Mouse (Mus musculus): Measurements from ENCODE around the gene Acy3. TPM values are rescaled to one million over a fixed set of nuclear protein-coding genes. Genes with fewer than 3 reads are reported as not detected.
"Not testable (repeated sequence)": the region's sequence is repeated elsewhere in the genome, so short reads cannot be mapped to it uniquely, and the experiment has no call there.

Gene Acy3
- total and polyA plus RNA-seq, 2 experiments from 2014 or later: 2.5 to 2.6 TPM

DNA sequence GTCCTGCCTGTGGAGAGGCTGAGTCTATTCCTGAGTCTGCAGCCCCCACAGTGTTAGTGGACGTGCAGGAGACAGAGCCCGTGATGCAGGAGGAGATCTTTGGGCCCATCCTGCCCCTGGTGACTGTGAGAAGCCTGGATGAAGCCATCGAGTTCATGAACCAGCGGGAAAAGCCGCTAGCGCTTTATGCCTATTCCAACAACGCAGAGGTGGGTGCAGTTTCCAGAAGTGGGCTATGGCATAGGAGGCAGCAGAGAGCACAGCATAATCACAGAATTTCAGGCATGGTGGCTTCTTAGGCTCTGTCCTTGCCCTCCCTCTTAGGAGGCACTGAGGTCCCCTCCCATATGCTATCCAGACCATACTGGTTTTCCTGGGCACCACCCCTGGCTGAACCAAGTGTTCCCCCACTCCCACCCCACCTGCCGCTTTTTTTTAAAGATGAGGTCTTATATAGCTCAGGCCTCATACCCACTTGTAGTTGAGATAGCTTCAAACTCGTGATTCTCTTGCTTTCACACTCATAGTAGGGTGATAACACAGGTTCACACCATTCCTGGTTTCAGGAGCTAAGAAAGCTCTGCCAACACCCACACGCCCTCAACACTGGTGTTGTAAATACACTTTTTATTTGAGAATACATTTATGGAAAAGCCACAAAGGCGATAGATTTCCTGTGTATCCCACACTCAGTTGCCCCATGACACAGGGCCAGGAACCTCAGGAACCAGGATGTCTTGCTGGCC is 19.9 kb upstream of the Acy3 start:
- 71% methylated on average over 11 of the region's 11 CpGs for WGBS
- no peak overlapping the region for H3K4me3 ChIP-seq (ENCODE audit: low read depth, low read length)
- no peaks in the 10 kb centered on the region for H3K9me3 ChIP-seq (ENCODE audit: low read length)
- no peak overlapping the region for H3K4me2 ChIP-seq (ENCODE audit: low read depth, low read length, poor library complexity, severe bottlenecking)
- H3K36me3 ChIP-seq (ENCODE audit: insufficient read depth, low read length): no peaks in the 10 kb centered on the region
- DNase-seq (ENCODE audit: low spot score): peak; percentile 21
- peak; percentile 42 for TF ChIP-seq CTCF (IDR thresholded peaks at IDR 0.05)
- no peak for ATAC-seq (ENCODE audit: low FRiP score)
- H3K27ac ChIP-seq (ENCODE audit: low read depth, low read length): no peak overlapping the region
- no peaks in the 10 kb centered on the region for H3K4me1 ChIP-seq (ENCODE audit: insufficient read depth, low read length)
- no peaks in the 10 kb centered on the region for H3K27me3 ChIP-seq (ENCODE audit: insufficient read depth, low read length)
- H3K9ac ChIP-seq (replicated peaks; ENCODE audit: low read length, poor library complexity, severe bottlenecking): no peak overlapping the region

DNA sequence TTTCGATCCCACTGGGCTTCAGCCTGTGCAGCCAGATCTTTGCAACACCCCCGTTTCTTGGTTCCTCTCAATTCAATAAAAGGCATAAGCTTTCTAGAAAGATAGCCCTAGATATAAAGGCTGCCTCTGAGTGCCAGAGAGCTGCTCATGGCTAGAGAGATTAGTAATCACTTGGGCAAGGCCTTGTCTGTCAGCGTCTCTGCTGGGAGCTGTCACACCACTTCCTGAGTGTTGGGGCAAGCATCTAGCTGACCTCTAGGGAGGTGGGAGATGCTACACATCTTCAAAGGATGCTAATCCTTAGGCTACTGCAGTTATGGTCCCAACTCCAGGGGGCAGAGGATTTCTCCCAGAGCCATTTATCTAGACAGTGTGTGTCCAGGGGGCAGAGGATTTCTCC is 19.1 kb upstream of the Acy3 start:
- H3K4me1 ChIP-seq (ENCODE audit: insufficient read depth, low read length): no peaks in the 10 kb centered on the region
- no peak for DNase-seq (ENCODE audit: low spot score)
- H3K9ac ChIP-seq (replicated peaks; ENCODE audit: low read length, poor library complexity, severe bottlenecking): no peak overlapping the region
- TF ChIP-seq CTCF (IDR thresholded peaks at IDR 0.05): no peak
- H3K27me3 ChIP-seq (ENCODE audit: insufficient read depth, low read length): no peaks in the 10 kb centered on the region
- no peak overlapping the region for H3K4me2 ChIP-seq (ENCODE audit: low read depth, low read length, poor library complexity, severe bottlenecking)
- 58% methylated on average over 3 of the region's 3 CpGs for WGBS
- H3K9me3 ChIP-seq (ENCODE audit: low read length): no peaks in the 10 kb centered on the region
- no peak for ATAC-seq (ENCODE audit: low FRiP score)
- H3K4me3 ChIP-seq (ENCODE audit: low read depth, low read length): no peak overlapping the region
- H3K27ac ChIP-seq (ENCODE audit: low read depth, low read length): no peak overlapping the region
- H3K36me3 ChIP-seq (ENCODE audit: insufficient read depth, low read length): no peaks in the 10 kb centered on the region

- no peak for TF ChIP-seq CTCF (IDR thresholded peaks at IDR 0.05)
- WGBS: 57% methylated on average over 9 of the region's 9 CpGs
- H3K27ac ChIP-seq (ENCODE audit: low read depth, low read length): no peak within 1 kb of the TSS
- no peak within 1 kb of the TSS for H3K4me2 ChIP-seq (ENCODE audit: low read depth, low read length, poor library complexity, severe bottlenecking)
- H3K36me3 ChIP-seq (ENCODE audit: insufficient read depth, low read length): no peaks in the 10 kb centered on the region
- no peak within 1 kb of the TSS for H3K9ac ChIP-seq (replicated peaks; ENCODE audit: low read length, poor library complexity, severe bottlenecking)
- ATAC-seq (ENCODE audit: low FRiP score) (no peak), DNase-seq (ENCODE audit: low spot score) (no peak)
- no peaks in the 10 kb centered on the region for H3K4me1 ChIP-seq (ENCODE audit: insufficient read depth, low read length)
- H3K9me3 ChIP-seq (ENCODE audit: low read length): no peaks in the 10 kb centered on the region
- no peak within 1 kb of the TSS for H3K4me3 ChIP-seq (ENCODE audit: low read depth, low read length)
- no peaks in the 10 kb centered on the region for H3K27me3 ChIP-seq (ENCODE audit: insufficient read depth, low read length)
Measured at GRCm38 (mm10) chr19:3972229-3972628, 14.1 kb upstream of the Acy3 start, which contains the start of gene Aldh3b2. Aldh3b2 (plus strand) TSS chr19:3972328.

GRCm38 (mm10) chr19:3974608-3975007 is 11.8 kb upstream of the Acy3 start:
- not testable (repeated sequence) for H3K4me3 ChIP-seq (ENCODE audit: low read depth, low read length); H3K4me1 ChIP-seq (ENCODE audit: insufficient read depth, low read length); H3K4me2 ChIP-seq (ENCODE audit: low read depth, low read length, poor library complexity, severe bottlenecking); H3K27ac ChIP-seq (ENCODE audit: low read depth, low read length); H3K9me3 ChIP-seq (ENCODE audit: low read length); ATAC-seq (ENCODE audit: low FRiP score); DNase-seq (ENCODE audit: low spot score); H3K9ac ChIP-seq (replicated peaks; ENCODE audit: low read length, poor library complexity, severe bottlenecking); H3K36me3 ChIP-seq (ENCODE audit: insufficient read depth, low read length); H3K27me3 ChIP-seq (ENCODE audit: insufficient read depth, low read length)
- 76% methylated on average over 6 of the region's 6 CpGs for WGBS

- Histone ChIP-seq H3K9me3 (ENCODE audit: low read length) (no peaks in the 10 kb centered on the region), H3K4me2 (ENCODE audit: low read depth, low read length, poor library complexity, severe bottlenecking) (no peak overlapping the region), H3K9ac (replicated peaks; ENCODE audit: low read length, poor library complexity, severe bottlenecking) (no peak overlapping the region), H3K27me3 (ENCODE audit: insufficient read depth, low read length) (no peaks in the 10 kb centered on the region), H3K4me1 (ENCODE audit: insufficient read depth, low read length) (no peaks in the 10 kb centered on the region), H3K36me3 (ENCODE audit: insufficient read depth, low read length) (no peaks in the 10 kb centered on the region), H3K27ac (ENCODE audit: low read depth, low read length) (no peak overlapping the region), H3K4me3 (ENCODE audit: low read depth, low read length) (no peak overlapping the region)
- no peak for TF ChIP-seq CTCF (IDR thresholded peaks at IDR 0.05)
- DNase-seq (ENCODE audit: low spot score) (no peak), ATAC-seq (ENCODE audit: low FRiP score) (no peak)
- WGBS: 71% methylated on average over 2 of the region's 2 CpGs
Measured at GRCm38 (mm10) chr19:3975866-3976265, 10.5 kb upstream of the Acy3 start.

DNA sequence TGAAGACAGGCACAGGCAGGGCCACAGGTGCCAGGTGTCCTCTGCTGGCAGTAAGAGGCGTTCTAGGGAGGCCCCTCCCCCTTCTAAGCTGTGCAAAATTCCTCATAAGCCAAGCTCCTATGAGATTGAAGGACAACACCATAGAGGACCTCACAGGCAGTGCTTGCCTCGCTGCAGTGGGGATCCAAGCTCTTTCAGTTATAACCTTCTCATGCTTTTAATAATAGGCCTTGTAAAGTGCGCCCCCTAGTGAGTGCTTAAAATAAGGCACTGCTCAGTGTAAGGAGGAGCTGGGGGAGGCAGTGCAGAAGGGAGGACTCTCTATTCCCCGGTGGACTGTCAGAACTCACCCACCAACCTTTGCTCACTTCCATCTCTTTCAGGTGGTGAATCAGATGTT is 6.1 kb upstream of the Acy3 start:
- WGBS: 11% methylated on average over 4 of the region's 4 CpGs
- peak; percentile 61 for ATAC-seq (ENCODE audit: low FRiP score)
- peak; percentile 92 for DNase-seq (ENCODE audit: low spot score)
- H3K4me1 ChIP-seq (ENCODE audit: insufficient read depth, low read length): no peaks in the 10 kb centered on the region
- TF ChIP-seq CTCF (IDR thresholded peaks at IDR 0.05): peak; percentile 88
- no peaks in the 10 kb centered on the region for H3K36me3 ChIP-seq (ENCODE audit: insufficient read depth, low read length)
- H3K27me3 ChIP-seq (ENCODE audit: insufficient read depth, low read length): no peaks in the 10 kb centered on the region
- no peak overlapping the region for H3K4me3 ChIP-seq (ENCODE audit: low read depth, low read length)
- no peak overlapping the region for H3K4me2 ChIP-seq (ENCODE audit: low read depth, low read length, poor library complexity, severe bottlenecking)
- H3K9me3 ChIP-seq (ENCODE audit: low read length): no peaks in the 10 kb centered on the region
- H3K9ac ChIP-seq (replicated peaks; ENCODE audit: low read length, poor library complexity, severe bottlenecking): no peak overlapping the region
- H3K27ac ChIP-seq (ENCODE audit: low read depth, low read length): peak overlapping the region; percentile 12; the same call in 1 of the 2 replicates

All from midbrain, postnatal 0 days (tissue).